Mouse (Mus musculus): ENCODE measurements around the gene Pbxip1.

Pbxip1 gene

GRCm38 (mm10) chr3:89486111-89486510 lies 49.6 kb downstream of the Pbxip1 start:
- DNase-seq (ENCODE audit: low spot score) = no peak

- DNase-seq (ENCODE audit: low spot score) = no peak
These were observed 50.6 kb downstream of the Pbxip1 start for GRCm38 (mm10) chr3:89486916-89487702.

- no peak for DNase-seq (ENCODE audit: low spot score)
These were observed 54.3 kb downstream of the Pbxip1 start for GRCm38 (mm10) chr3:89490790-89491189.

GRCm38 (mm10) chr3:89491559-89491958 lies 55.1 kb downstream of the Pbxip1 start:
- DNase-seq (ENCODE audit: low spot score) = no peak

DNA sequence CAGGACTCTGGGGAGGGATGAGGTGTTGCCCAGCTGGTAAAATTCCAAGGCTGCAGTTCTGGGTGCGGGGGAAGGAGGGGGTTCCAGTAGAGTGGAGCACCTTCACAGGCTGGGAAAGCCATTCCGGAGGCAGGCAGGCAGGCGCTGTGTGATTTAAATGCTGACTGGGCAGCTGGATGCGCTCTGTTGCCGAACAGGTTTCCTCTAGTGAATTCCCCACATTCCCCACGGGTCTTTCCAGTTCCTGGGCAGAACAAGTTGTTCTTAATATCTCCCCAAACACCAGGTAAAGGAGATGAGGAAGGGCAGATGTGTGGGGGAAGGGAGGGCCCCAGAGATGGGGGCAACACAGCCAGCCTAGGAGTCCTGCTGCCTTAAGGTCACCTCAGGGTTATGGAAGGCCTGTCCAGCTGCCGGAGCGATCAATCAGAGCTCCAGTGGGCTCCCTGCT lies 56.2 kb downstream of the Pbxip1 start:
- DNase-seq (ENCODE audit: low spot score) = peak; percentile 53

- DNase-seq (ENCODE audit: low spot score) = no peak
These were observed 58.1 kb downstream of the Pbxip1 start for GRCm38 (mm10) chr3:89494630-89495029.

GRCm38 (mm10) chr3:89496366-89496765 lies 59.9 kb downstream of the Pbxip1 start:
- no peak for DNase-seq (ENCODE audit: low spot score)

GRCm38 (mm10) chr3:89499696-89500095 lies 63.2 kb downstream of the Pbxip1 start:
- no peak for DNase-seq (ENCODE audit: low spot score)

All from lung, postnatal 25 days (tissue).